Mouse (Mus musculus): ENCODE measurements around the gene Olfr770. TPM values are rescaled to one million over a fixed set of nuclear protein-coding genes. Genes with fewer than 3 reads are reported as not detected.

The Olfr770 gene
- polyA plus RNA-seq (2017; shearing (Covaris generic)): not detected

GRCm38 (mm10) chr10:129138898-129139297, at the start of gene Olfr770:
Gene Olfr770, minus strand, starts transcription at chr10:129138998.

DNA sequence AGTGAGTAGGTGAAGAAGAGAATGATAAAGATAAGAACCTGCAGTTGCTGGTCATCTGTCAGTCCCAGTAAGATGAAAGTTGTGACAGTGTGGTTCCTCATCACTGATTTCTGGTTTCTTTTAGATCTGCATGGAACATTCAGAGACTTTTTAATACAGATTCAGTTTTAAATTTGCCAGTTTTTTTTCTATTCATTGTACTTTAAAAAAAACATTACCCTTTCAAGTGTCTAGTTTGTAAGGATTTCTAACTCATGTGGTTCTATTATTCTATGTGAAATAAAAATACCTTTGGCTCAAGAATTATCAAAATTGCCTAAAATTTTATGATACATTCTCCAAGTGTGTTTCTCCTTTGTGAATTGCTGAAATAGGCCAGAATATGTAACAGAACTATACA, 48.5 kb upstream of the Olfr770 start, which contains the start of gene Olfr773:
Gene Olfr773 (minus strand): TSS at position 101 of the 400 bp plus-strand sequence.

DNA sequence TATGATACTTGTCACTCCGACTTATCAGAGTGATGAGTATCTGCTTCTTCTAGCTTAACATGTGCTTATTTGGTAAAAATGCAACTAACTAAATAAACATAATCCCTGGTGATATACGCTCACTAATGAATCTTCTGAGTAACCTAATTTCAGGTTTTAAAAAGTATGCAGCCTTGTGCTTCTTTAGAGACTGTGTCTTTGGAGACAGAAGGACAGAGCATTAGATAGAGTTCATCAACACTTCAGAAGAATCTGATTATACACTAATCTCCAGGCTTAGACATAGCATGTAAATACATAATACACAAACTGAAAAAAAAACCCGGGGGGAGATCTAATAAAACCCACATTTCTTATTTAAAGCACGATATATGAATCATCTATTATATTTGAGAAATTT, 39.0 kb upstream of the Olfr770 start, which contains the start of gene Olfr772:
Gene Olfr772 (minus strand): TSS at position 101 of the 400 bp plus-strand sequence.

DNA sequence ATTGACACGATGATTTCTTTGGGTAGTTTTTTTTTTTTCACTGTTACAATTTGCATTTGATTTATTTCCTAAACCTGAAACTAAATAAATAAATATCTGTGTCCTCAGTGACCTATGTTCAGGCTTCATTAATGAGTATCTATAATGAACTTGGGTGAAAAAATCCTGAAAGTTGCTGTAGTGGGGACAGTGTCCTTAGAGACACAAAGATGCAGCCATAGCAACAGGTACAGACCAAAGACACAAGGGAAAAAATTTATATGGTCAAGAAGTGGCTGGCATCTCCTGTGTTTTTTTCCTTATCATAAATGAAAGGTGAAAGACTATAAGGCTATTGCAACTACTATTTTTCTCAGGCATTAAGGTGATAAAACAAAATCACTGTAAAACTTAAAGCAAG, 25.9 kb upstream of the Olfr770 start, which contains the start of gene Olfr771:
Gene Olfr771 (minus strand): TSS at position 101 of the 400 bp plus-strand sequence.

DNA sequence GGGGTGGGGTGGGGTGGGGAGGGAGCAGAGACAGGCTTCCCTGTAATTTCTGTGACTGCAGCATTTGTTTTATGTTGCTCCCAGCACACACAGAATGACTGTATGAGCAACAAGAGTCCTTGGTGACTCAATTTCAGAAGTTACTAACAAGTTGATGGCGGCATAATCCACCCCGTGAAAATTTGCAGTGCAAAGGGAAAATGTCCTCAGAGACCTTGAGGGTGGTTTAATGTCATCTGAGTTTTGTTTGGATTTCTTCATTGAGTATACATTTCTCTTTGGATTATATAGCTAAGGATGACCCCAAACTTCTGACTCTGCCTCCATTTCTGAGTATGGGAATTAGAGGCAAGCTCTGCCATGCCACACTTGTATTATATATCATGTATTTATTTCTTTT, 21.0 kb downstream of the Olfr770 start, which contains the start of gene Olfr769:
Gene Olfr769 (minus strand): TSS at position 101 of the 400 bp plus-strand sequence.

GRCm38 (mm10) chr10:129099275-129099674, 39.5 kb downstream of the Olfr770 start, which contains the start of gene Olfr768:
Gene Olfr768, minus strand, starts transcription at chr10:129099375.

GRCm38 (mm10) chr10:129082810-129083209, 56.0 kb downstream of the Olfr770 start, which contains the start of gene Olfr767:
Gene Olfr767, minus strand, starts transcription at chr10:129082910.

Other genes with a start within 250 kb of the Olfr770 start
- 1 to 10 TPM; 3.8 to 3.9 TPM for gene Gdf11, start 247.3 kb downstream of the Olfr770 start, polyA plus RNA-seq (2017; shearing (Covaris generic))
- 1 to 10 TPM; 2.9 to 7.2 TPM for gene Cd63, start 238.0 kb downstream of the Olfr770 start, polyA plus RNA-seq (2017; shearing (Covaris generic))
- 10 to 100 TPM in 1 of 2 experiments, 1 to 10 TPM in 1; 9.4 to 10.6 TPM for gene Rdh5, start 216.1 kb downstream of the Olfr770 start, polyA plus RNA-seq (2017; shearing (Covaris generic))
- 100 to 1,000 TPM; 211 to 212 TPM for gene Bloc1s1, start 215.0 kb downstream of the Olfr770 start, polyA plus RNA-seq (2017; shearing (Covaris generic))
- 10 to 100 TPM; 10.4 to 15.0 TPM for gene Itga7, start 205.2 kb downstream of the Olfr770 start, polyA plus RNA-seq (2017; shearing (Covaris generic))
- under 1 TPM in 1 of 2 experiments, not detected in 1; 0.33 TPM for gene Mettl7b, start 178.0 kb downstream of the Olfr770 start, polyA plus RNA-seq (2017; shearing (Covaris generic))
- gene Olfr9, start 149.6 kb downstream of the Olfr770 start, polyA plus RNA-seq (2017; shearing (Covaris generic)): not detected
- not detected for gene Olfr763, start 128.2 kb downstream of the Olfr770 start, polyA plus RNA-seq (2017; shearing (Covaris generic))
- under 1 TPM in 1 of 2 experiments, not detected in 1; 0.16 TPM for gene Olfr764-ps1, start 99.1 kb downstream of the Olfr770 start, polyA plus RNA-seq (2017; shearing (Covaris generic))
- gene Olfr765, start 89.0 kb downstream of the Olfr770 start, polyA plus RNA-seq (2017; shearing (Covaris generic)): not detected
- gene Olfr766-ps1, start 70.0 kb downstream of the Olfr770 start, polyA plus RNA-seq (2017; shearing (Covaris generic)): not detected
- gene Olfr767, start 56.1 kb downstream of the Olfr770 start, polyA plus RNA-seq (2017; shearing (Covaris generic)): under 1 TPM in 1 of 2 experiments, not detected in 1; 0.02 TPM
- not detected for gene Olfr768, start 39.6 kb downstream of the Olfr770 start, polyA plus RNA-seq (2017; shearing (Covaris generic))
- gene Olfr769, start 21.1 kb downstream of the Olfr770 start, polyA plus RNA-seq (2017; shearing (Covaris generic)): under 1 TPM in 1 of 2 experiments, not detected in 1; 0.11 TPM
- not detected for gene Olfr771, start 25.8 kb upstream of the Olfr770 start, polyA plus RNA-seq (2017; shearing (Covaris generic))
- not detected for gene Olfr772, start 38.9 kb upstream of the Olfr770 start, polyA plus RNA-seq (2017; shearing (Covaris generic))
- gene Olfr773, start 48.4 kb upstream of the Olfr770 start, polyA plus RNA-seq (2017; shearing (Covaris generic)): under 1 TPM in 1 of 2 experiments, not detected in 1; 0.25 TPM
- not detected for gene Olfr774, start 97.2 kb upstream of the Olfr770 start, polyA plus RNA-seq (2017; shearing (Covaris generic))
- not detected for gene Olfr775, start 109.4 kb upstream of the Olfr770 start, polyA plus RNA-seq (2017; shearing (Covaris generic))
- not detected for gene Olfr776, start 120.1 kb upstream of the Olfr770 start, polyA plus RNA-seq (2017; shearing (Covaris generic))
- gene Olfr777, start 132.5 kb upstream of the Olfr770 start, polyA plus RNA-seq (2017; shearing (Covaris generic)): not detected
- under 1 TPM in 1 of 2 experiments, not detected in 1; 0.09 TPM for gene Olfr780, start 179.1 kb upstream of the Olfr770 start, polyA plus RNA-seq (2017; shearing (Covaris generic))
- gene Olfr781, start 189.9 kb upstream of the Olfr770 start, polyA plus RNA-seq (2017; shearing (Covaris generic)): not detected
- gene Olfr782, start 209.9 kb upstream of the Olfr770 start, polyA plus RNA-seq (2017; shearing (Covaris generic)): not detected
- gene Olfr784, start 245.1 kb upstream of the Olfr770 start, polyA plus RNA-seq (2017; shearing (Covaris generic)): not detected